Mouse (Mus musculus): ENCODE results near the gene Kdm2a. TPM values are rescaled to one million over a fixed set of nuclear protein-coding genes. Genes with fewer than 3 reads are reported as not detected.
A peak's percentile ranks its signal among the peaks of the same experiment; 100 is the strongest.

Gene Kdm2a
- polyA plus RNA-seq, 1 experiment, result 98.9 TPM

GRCm38 (mm10) chr19:4290749-4291148 is 107.3 kb downstream of the Kdm2a start:
- peaks cover 74% of the 10 kb centered on the region for H3K36me3 ChIP-seq (ENCODE audit: control insufficient read depth, insufficient read depth, low read length)
- H3K4me1 ChIP-seq (ENCODE audit: control insufficient read depth, insufficient read depth, insufficient read length), result peaks cover 33% of the 10 kb centered on the region
- H3K27me3 ChIP-seq (ENCODE audit: control insufficient read depth, insufficient read depth, low read length), result no peaks in the 10 kb centered on the region
- WGBS, result 87% methylated on average over 15 of the region's 15 CpGs
- no peak for TF ChIP-seq CTCF (IDR thresholded peaks at IDR 0.05; ENCODE audit: extremely low read depth, insufficient read depth, insufficient read length, insufficient replicate concordance)
- DNase-seq (ENCODE audit: low read depth in 1 of 2, low spot score in 2 of 2), result no peak
- no peak overlapping the region for H3K4me3 ChIP-seq (ENCODE audit: extremely low read depth, insufficient read depth, insufficient read length)
- no peak overlapping the region; the same call in 1 of the 2 replicates for H3K27ac ChIP-seq (ENCODE audit: insufficient read depth, low read length)

GRCm38 (mm10) chr19:4283653-4284052 is 114.4 kb downstream of the Kdm2a start:
- Histone ChIP-seq H3K36me3 (ENCODE audit: control insufficient read depth, insufficient read depth, low read length) (peaks cover 32% of the 10 kb centered on the region), H3K27ac (ENCODE audit: insufficient read depth, low read length) (peak overlapping the region; percentile 23), H3K27me3 (ENCODE audit: control insufficient read depth, insufficient read depth, low read length) (no peaks in the 10 kb centered on the region), H3K4me3 (ENCODE audit: extremely low read depth, insufficient read depth, insufficient read length) (0 out of 2 replicates have a peak overlapping the region, but pooled peaks have one; percentile 73), H3K4me1 (ENCODE audit: control insufficient read depth, insufficient read depth, insufficient read length) (peaks cover 24% of the 10 kb centered on the region)
- 17% methylated on average over 7 of the region's 7 CpGs for WGBS
- DNase-seq (ENCODE audit: low read depth in 1 of 2, low spot score in 2 of 2), result peak in 1 of 2 experiments; percentile 6
- TF ChIP-seq POLR2A (IDR thresholded peaks at IDR 0.05; ENCODE audit: low read depth, low read length), result no peak

- TF ChIP-seq POLR2A (IDR thresholded peaks at IDR 0.05; ENCODE audit: low read depth, low read length) (no peak), CTCF (IDR thresholded peaks at IDR 0.05; ENCODE audit: extremely low read depth, insufficient read depth, insufficient read length, insufficient replicate concordance) (peak; percentile 92)
- Histone ChIP-seq H3K27me3 (ENCODE audit: control insufficient read depth, insufficient read depth, low read length) (no peaks in the 10 kb centered on the region), H3K27ac (ENCODE audit: insufficient read depth, low read length) (peak within 1 kb of the TSS; percentile 23), H3K4me3 (ENCODE audit: extremely low read depth, insufficient read depth, insufficient read length) (peak within 1 kb of the TSS; percentile 73), H3K4me1 (ENCODE audit: control insufficient read depth, insufficient read depth, insufficient read length) (peaks cover 21% of the 10 kb centered on the region), H3K36me3 (ENCODE audit: control insufficient read depth, insufficient read depth, low read length) (peaks cover 28% of the 10 kb centered on the region)
- 1% methylated on average over 47 of the region's 50 CpGs for WGBS
- DNase-seq (ENCODE audit: low read depth in 1 of 2, low spot score in 2 of 2), result peak; percentile 86 to 91
Measured at GRCm38 (mm10) chr19:4282898-4283553, 115.1 kb downstream of the Kdm2a start, which contains the start of gene Ankrd13d. TSS of gene Ankrd13d (minus strand) at chr19:4283137.

- Histone ChIP-seq H3K27ac (ENCODE audit: insufficient read depth, low read length) (no peak overlapping the region), H3K27me3 (ENCODE audit: control insufficient read depth, insufficient read depth, low read length) (no peaks in the 10 kb centered on the region), H3K36me3 (ENCODE audit: control insufficient read depth, insufficient read depth, low read length) (peaks cover 3% of the 10 kb centered on the region; the same call in 1 of the 2 replicates), H3K4me3 (ENCODE audit: extremely low read depth, insufficient read depth, insufficient read length) (no peak overlapping the region), H3K4me1 (ENCODE audit: control insufficient read depth, insufficient read depth, insufficient read length) (peaks cover 15% of the 10 kb centered on the region)
- over 99% methylated on average over 9 of the region's 9 CpGs for WGBS
- DNase-seq (ENCODE audit: low read depth in 1 of 2, low spot score in 2 of 2), result peak in 1 of 2 experiments; percentile 3
- no peak for TF ChIP-seq CTCF (IDR thresholded peaks at IDR 0.05; ENCODE audit: extremely low read depth, insufficient read depth, insufficient read length, insufficient replicate concordance)
- no peak for TF ChIP-seq POLR2A (IDR thresholded peaks at IDR 0.05; ENCODE audit: low read depth, low read length)
Measured at GRCm38 (mm10) chr19:4280425-4280824, 117.7 kb downstream of the Kdm2a start.

- peak in 1 of 2 experiments; percentile 2 for DNase-seq (ENCODE audit: low read depth in 1 of 2, low spot score in 2 of 2)
- 93% methylated on average over 1 of the region's 1 CpGs for WGBS
- no peaks in the 10 kb centered on the region for H3K27me3 ChIP-seq (ENCODE audit: control insufficient read depth, insufficient read depth, low read length)
- TF ChIP-seq POLR2A (IDR thresholded peaks at IDR 0.05; ENCODE audit: low read depth, low read length) (no peak), CTCF (IDR thresholded peaks at IDR 0.05; ENCODE audit: extremely low read depth, insufficient read depth, insufficient read length, insufficient replicate concordance) (no peak)
- H3K36me3 ChIP-seq (ENCODE audit: control insufficient read depth, insufficient read depth, low read length), result peaks cover 1% of the 10 kb centered on the region; the same call in 1 of the 2 replicates
- no peak overlapping the region for H3K27ac ChIP-seq (ENCODE audit: insufficient read depth, low read length)
- H3K4me1 ChIP-seq (ENCODE audit: control insufficient read depth, insufficient read depth, insufficient read length), result peaks cover 14% of the 10 kb centered on the region
- H3K4me3 ChIP-seq (ENCODE audit: extremely low read depth, insufficient read depth, insufficient read length), result no peak overlapping the region
Measured at GRCm38 (mm10) chr19:4279487-4279886, 118.6 kb downstream of the Kdm2a start.

GRCm38 (mm10) chr19:4270972-4271371 is 127.1 kb downstream of the Kdm2a start:
- Histone ChIP-seq H3K4me3 (ENCODE audit: extremely low read depth, insufficient read depth, insufficient read length) (no peak overlapping the region), H3K27ac (ENCODE audit: insufficient read depth, low read length) (no peak overlapping the region), H3K4me1 (ENCODE audit: control insufficient read depth, insufficient read depth, insufficient read length) (peaks cover 11% of the 10 kb centered on the region; the same call in 1 of the 2 replicates), H3K27me3 (ENCODE audit: control insufficient read depth, insufficient read depth, low read length) (no peaks in the 10 kb centered on the region), H3K36me3 (ENCODE audit: control insufficient read depth, insufficient read depth, low read length) (no peaks in the 10 kb centered on the region)
- WGBS, result 92% methylated on average over 11 of the region's 11 CpGs
- TF ChIP-seq CTCF (IDR thresholded peaks at IDR 0.05; ENCODE audit: extremely low read depth, insufficient read depth, insufficient read length, insufficient replicate concordance) (no peak), POLR2A (IDR thresholded peaks at IDR 0.05; ENCODE audit: low read depth, low read length) (no peak)
- no peak for DNase-seq (ENCODE audit: low read depth in 1 of 2, low spot score in 2 of 2)

GRCm38 (mm10) chr19:4270187-4270586 is 127.9 kb downstream of the Kdm2a start:
- Histone ChIP-seq H3K27me3 (ENCODE audit: control insufficient read depth, insufficient read depth, low read length) (no peaks in the 10 kb centered on the region), H3K27ac (ENCODE audit: insufficient read depth, low read length) (no peak overlapping the region), H3K36me3 (ENCODE audit: control insufficient read depth, insufficient read depth, low read length) (no peaks in the 10 kb centered on the region), H3K4me1 (ENCODE audit: control insufficient read depth, insufficient read depth, insufficient read length) (peaks cover 11% of the 10 kb centered on the region; the same call in 1 of the 2 replicates), H3K4me3 (ENCODE audit: extremely low read depth, insufficient read depth, insufficient read length) (no peak overlapping the region)
- TF ChIP-seq POLR2A (IDR thresholded peaks at IDR 0.05; ENCODE audit: low read depth, low read length) (no peak), CTCF (IDR thresholded peaks at IDR 0.05; ENCODE audit: extremely low read depth, insufficient read depth, insufficient read length, insufficient replicate concordance) (no peak)
- no peak for DNase-seq (ENCODE audit: low read depth in 1 of 2, low spot score in 2 of 2)
- WGBS, result 90% methylated on average over 6 of the region's 6 CpGs

Measured in spleen, adult 2 months (tissue).